Mouse (Mus musculus): ENCODE data around the gene Gpr182. TPM values are rescaled to one million over a fixed set of nuclear protein-coding genes. Genes with fewer than 3 reads are reported as not detected.
"Not testable (repeated sequence)": the region's sequence is repeated elsewhere in the genome, so short reads cannot be mapped to it uniquely, and the experiment has no call there.

Gpr182 gene
- polyA plus RNA-seq (2011; ENCODE audit: insufficient read depth, insufficient read length, low replicate concordance, missing spikeins) = 1.2 and 2.8 TPM in 2 replicates

DNA sequence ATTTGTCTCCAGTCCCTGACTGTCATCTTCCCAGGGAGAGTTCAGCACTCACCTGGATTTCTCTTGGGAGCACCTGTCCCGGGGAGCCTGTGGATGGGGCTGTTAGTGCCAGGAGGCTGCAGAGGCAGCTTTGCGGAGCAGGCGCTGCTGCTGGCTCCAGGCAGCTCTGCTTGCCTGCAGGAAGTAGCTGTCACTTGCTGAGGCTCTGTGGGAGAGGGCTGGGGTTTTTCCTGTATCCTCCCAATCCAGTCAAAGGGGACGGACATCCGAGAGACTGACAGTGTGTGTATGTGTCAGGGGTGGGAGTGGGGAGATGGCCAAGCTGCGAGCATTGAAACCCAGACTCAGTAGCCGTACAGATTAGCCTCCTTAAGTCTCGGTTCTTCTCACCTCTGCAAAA, at the start of gene Gpr182:
Gene Gpr182 (minus strand): TSS at position 185 of the 400 bp plus-strand sequence.
- no peak for TF ChIP-seq POLR2A (IDR thresholded peaks at IDR 0.05; ENCODE audit: borderline replicate concordance, control insufficient read depth, low read depth, low read length)
- no peak for TF ChIP-seq CTCF (IDR thresholded peaks at IDR 0.05; ENCODE audit: control insufficient read depth, insufficient read depth, low read length)
- Histone ChIP-seq H3K4me3 (replicated peaks; ENCODE audit: control insufficient read depth, low read depth, low read length) (no peak within 1 kb of the TSS), H3K27ac (ENCODE audit: control insufficient read depth, insufficient read depth, low read depth, low read length, poor library complexity) (no peak within 1 kb of the TSS), H3K4me1 (ENCODE audit: control insufficient read depth, insufficient read depth, low read length) (no peaks in the 10 kb centered on the region; the same call in 1 of the 2 replicates)
- WGBS = 50% methylated on average over 8 of the region's 8 CpGs

DNA sequence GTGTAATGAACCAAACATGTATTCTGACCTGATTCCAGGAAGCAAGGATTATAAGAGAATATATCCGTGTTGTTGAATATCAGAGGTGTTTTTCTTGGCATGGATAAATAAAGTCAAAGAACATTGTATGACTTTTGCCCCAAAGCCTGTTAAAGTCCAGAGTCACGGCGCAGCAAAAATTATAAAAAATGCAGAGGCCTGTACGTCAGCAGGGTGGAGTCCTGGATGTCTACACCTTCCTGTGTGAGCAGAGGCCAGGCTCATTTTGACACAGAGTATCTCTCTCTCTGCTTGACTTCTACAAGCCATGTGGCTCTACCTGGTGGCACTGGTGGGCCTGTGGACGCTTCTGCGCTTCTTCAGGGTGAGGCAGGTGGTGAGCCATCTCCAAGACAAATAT, 49.4 kb upstream of the Gpr182 start, which contains the start of gene Rdh16:
Gene Rdh16 (plus strand): TSS at position 262 of the 400 bp plus-strand sequence.
- no peak within 1 kb of the TSS for H3K27ac ChIP-seq (ENCODE audit: control insufficient read depth, insufficient read depth, low read depth, low read length, poor library complexity)
- no peak within 1 kb of the TSS for H3K4me3 ChIP-seq (replicated peaks; ENCODE audit: control insufficient read depth, low read depth, low read length)
- no peaks in the 10 kb centered on the region for H3K4me1 ChIP-seq (ENCODE audit: control insufficient read depth, insufficient read depth, low read length)
- TF ChIP-seq POLR2A (IDR thresholded peaks at IDR 0.05; ENCODE audit: borderline replicate concordance, control insufficient read depth, low read depth, low read length) (no peak), CTCF (IDR thresholded peaks at IDR 0.05; ENCODE audit: control insufficient read depth, insufficient read depth, low read length) (no peak)
- 79% methylated on average over 6 of the region's 6 CpGs for WGBS

DNA sequence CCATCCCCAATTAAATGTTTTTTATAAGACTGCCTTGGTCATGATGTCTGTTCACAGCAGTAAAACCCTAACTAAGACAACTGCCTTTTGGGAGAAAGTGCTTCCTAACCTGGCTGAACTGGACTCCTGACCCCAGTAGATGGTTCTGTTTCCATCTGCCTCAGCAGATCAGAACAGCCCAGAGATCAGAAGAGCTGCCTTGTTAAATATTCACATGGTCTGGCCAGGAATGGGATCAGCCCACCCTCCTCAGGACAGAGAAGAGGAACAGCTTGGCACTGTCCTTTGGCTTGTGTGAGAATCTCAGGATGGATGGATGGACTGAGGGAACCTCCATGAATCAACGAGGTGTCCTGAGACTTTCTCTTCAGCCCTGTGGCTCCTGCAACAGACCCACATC, 47.8 kb upstream of the Gpr182 start:
- Histone ChIP-seq H3K4me3 (replicated peaks; ENCODE audit: control insufficient read depth, low read depth, low read length) (no peak overlapping the region), H3K4me1 (ENCODE audit: control insufficient read depth, insufficient read depth, low read length) (no peaks in the 10 kb centered on the region), H3K27ac (ENCODE audit: control insufficient read depth, insufficient read depth, low read depth, low read length, poor library complexity) (no peak overlapping the region)
- WGBS = 53% methylated on average over 1 of the region's 1 CpGs
- TF ChIP-seq POLR2A (IDR thresholded peaks at IDR 0.05; ENCODE audit: borderline replicate concordance, control insufficient read depth, low read depth, low read length) (no peak), CTCF (IDR thresholded peaks at IDR 0.05; ENCODE audit: control insufficient read depth, insufficient read depth, low read length) (no peak)

DNA sequence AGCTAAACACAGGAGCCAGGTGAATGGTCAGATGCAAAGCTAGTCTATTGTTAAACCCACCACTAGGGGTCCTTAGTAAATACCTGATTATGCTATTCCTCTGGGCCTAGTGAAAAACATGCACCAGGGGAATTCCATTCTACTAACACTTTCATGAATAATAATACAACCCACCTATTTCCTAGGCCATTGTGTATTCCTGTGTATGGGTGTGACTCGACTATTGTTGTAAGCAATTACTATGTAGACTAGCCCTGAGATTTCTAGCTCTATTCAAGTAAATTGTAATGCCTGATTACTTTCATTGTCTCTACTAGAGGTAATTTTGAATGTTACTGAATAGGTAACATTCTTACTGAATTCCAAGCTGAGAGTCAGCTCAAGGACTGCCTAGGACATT, 33.9 kb upstream of the Gpr182 start:
- WGBS = 77% methylated on average over 1 of the region's 1 CpGs
- H3K4me3 ChIP-seq (replicated peaks; ENCODE audit: control insufficient read depth, low read depth, low read length); H3K4me1 ChIP-seq (ENCODE audit: control insufficient read depth, insufficient read depth, low read length); H3K27ac ChIP-seq (ENCODE audit: control insufficient read depth, insufficient read depth, low read depth, low read length, poor library complexity): not testable (repeated sequence)

DNA sequence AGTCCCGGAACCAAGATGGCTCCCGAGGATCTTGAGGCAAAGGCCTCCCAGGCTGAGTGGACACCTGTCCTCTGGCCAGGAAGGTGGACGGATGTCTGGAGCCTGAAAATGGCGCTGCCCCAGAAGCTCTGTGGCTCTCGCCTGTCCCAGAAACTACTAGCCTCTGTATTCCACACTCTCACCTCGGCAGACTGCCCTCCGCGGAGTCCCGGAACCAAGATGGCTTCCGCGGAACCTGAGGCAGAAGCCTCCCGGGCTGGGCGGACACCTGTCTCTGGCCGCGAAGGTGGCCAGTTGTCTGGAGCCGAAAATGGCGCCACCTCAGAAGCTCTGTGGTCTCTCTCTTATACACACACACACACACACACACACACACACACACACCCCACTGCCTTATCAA, 30.8 kb upstream of the Gpr182 start:
- H3K4me3 ChIP-seq (replicated peaks; ENCODE audit: control insufficient read depth, low read depth, low read length); H3K27ac ChIP-seq (ENCODE audit: control insufficient read depth, insufficient read depth, low read depth, low read length, poor library complexity); H3K4me1 ChIP-seq (ENCODE audit: control insufficient read depth, insufficient read depth, low read length): not testable (repeated sequence)
- WGBS = 90% methylated on average over 17 of the region's 17 CpGs

DNA sequence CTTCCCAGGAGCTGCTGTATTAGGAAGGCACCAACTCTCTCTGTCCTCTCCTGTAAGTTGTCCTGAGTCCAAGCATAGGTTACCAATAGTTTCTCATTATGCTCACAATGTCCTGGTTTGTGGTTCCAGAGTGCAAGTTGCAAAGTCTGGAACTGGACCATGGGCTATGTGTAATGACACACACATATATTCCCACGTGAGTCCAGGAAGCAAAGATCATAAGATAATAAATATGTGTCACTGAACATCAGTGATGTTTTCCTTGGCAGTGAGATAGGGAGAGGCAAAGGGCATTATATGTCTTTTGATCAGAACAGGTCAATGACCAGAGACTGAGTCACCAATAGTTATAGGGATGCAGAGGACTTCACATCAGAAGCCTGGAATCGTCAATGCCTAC, 24.5 kb upstream of the Gpr182 start, which contains the start of gene Rdh9:
Gene Rdh9 (plus strand): TSS at position 376 of the 400 bp plus-strand sequence.
- Histone ChIP-seq H3K27ac (ENCODE audit: control insufficient read depth, insufficient read depth, low read depth, low read length, poor library complexity) (no peak within 1 kb of the TSS), H3K4me3 (replicated peaks; ENCODE audit: control insufficient read depth, low read depth, low read length) (no peak within 1 kb of the TSS), H3K4me1 (ENCODE audit: control insufficient read depth, insufficient read depth, low read length) (no peaks in the 10 kb centered on the region)
- 54% methylated on average over 2 of the region's 2 CpGs for WGBS
- no peak for TF ChIP-seq POLR2A (IDR thresholded peaks at IDR 0.05; ENCODE audit: borderline replicate concordance, control insufficient read depth, low read depth, low read length)
- no peak for TF ChIP-seq CTCF (IDR thresholded peaks at IDR 0.05; ENCODE audit: control insufficient read depth, insufficient read depth, low read length)

DNA sequence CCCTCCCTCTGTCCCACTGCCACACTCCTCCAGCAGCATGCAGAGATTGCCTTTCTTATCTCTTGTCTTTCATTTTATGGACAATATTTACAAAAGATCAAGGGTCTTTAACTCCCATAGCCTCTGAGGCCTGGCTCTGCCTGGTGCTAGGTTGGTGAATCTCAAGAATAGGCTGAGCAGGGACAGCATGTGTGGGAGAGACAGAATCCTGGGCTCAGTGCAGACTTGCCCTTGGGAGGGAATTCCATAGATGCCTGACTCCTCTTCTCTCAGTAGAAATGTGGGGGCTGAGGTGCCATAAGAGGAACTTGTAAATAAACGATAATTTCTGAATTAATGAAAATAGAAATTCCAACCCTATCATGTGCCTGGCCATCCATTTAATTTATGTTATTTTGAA, 15.0 kb upstream of the Gpr182 start:
- 84% methylated on average over 1 of the region's 1 CpGs for WGBS
- Histone ChIP-seq H3K4me3 (replicated peaks; ENCODE audit: control insufficient read depth, low read depth, low read length) (no peak overlapping the region), H3K4me1 (ENCODE audit: control insufficient read depth, insufficient read depth, low read length) (no peaks in the 10 kb centered on the region), H3K27ac (ENCODE audit: control insufficient read depth, insufficient read depth, low read depth, low read length, poor library complexity) (no peak overlapping the region)
- TF ChIP-seq CTCF (IDR thresholded peaks at IDR 0.05; ENCODE audit: control insufficient read depth, insufficient read depth, low read length) (no peak), POLR2A (IDR thresholded peaks at IDR 0.05; ENCODE audit: borderline replicate concordance, control insufficient read depth, low read depth, low read length) (no peak)

DNA sequence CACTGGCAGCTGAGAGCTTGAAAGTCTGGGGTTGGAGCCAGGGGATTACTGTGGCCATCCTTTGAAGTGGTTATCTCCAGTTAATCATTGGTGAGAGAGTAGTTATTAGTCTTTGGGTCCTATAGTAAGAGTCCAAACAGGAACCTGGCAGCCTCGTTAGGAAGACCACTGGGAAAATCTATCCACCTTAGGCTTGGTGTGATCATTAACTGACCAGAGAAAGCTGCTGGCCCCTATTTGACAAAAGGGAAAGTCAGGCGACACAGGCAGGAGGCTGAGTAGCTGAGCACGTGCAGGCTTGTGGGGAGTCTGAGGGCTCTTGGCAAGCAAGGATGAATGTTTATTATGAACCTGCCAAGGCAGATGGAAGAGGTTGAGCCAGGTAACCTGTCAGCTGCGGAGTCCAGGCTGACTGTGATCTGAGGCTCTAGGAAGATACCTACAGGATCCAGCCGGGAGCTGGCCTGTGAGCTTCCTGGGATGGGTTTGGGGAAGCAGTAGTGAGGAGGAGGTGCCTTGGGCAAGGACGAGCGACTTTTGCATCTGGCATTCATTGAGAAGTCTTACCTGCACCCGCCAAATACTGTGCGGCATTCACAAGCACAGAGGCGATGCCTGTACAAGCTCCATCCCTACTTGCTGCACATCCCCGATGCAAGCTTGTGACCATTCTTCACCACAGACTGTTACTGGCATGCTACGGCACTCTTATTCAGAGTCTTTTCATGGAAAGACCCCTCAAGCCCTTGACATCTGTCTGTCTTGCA, 12.6 kb upstream of the Gpr182 start:
- 70% methylated on average over 12 of the region's 12 CpGs for WGBS
- H3K4me1 ChIP-seq (ENCODE audit: control insufficient read depth, insufficient read depth, low read length) = no peaks in the 10 kb centered on the region
- H3K27ac ChIP-seq (ENCODE audit: control insufficient read depth, insufficient read depth, low read depth, low read length, poor library complexity) = no peak overlapping the region
- no peak overlapping the region for H3K4me3 ChIP-seq (replicated peaks; ENCODE audit: control insufficient read depth, low read depth, low read length)
- TF ChIP-seq POLR2A (IDR thresholded peaks at IDR 0.05; ENCODE audit: borderline replicate concordance, control insufficient read depth, low read depth, low read length) (no peak), CTCF (IDR thresholded peaks at IDR 0.05; ENCODE audit: control insufficient read depth, insufficient read depth, low read length) (no peak)

DNA sequence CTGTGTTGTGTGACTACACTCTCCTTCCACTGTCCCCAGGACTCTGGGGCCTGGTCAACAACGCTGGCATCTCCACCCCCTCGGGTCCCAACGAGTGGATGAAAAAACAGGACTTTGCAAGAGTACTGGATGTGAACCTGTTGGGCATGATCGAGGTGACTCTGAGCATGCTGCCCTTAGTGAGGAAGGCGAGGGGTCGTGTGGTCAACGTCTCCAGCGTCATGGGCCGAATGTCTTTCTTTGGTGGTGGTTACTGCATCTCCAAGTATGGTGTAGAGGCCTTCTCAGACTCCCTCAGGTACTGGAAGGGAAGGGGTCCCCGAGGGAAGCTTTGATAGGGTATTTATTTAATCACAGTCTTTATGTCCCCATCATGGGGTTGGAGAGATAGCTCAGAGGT, 11.4 kb upstream of the Gpr182 start:
- WGBS = 80% methylated on average over 10 of the region's 10 CpGs
- H3K4me3 ChIP-seq (replicated peaks; ENCODE audit: control insufficient read depth, low read depth, low read length); H3K4me1 ChIP-seq (ENCODE audit: control insufficient read depth, insufficient read depth, low read length); H3K27ac ChIP-seq (ENCODE audit: control insufficient read depth, insufficient read depth, low read depth, low read length, poor library complexity): not testable (repeated sequence)
